Mouse (Mus musculus): Measurements from ENCODE around the gene Ppp1r36. TPM values are rescaled to one million over a fixed set of nuclear protein-coding genes. Genes with fewer than 3 reads are reported as not detected.

Gene Ppp1r36
- total and polyA plus RNA-seq, 3 experiments = not detected

GRCm38 (mm10) chr12:76391595-76392271 lies 25.6 kb upstream of the Ppp1r36 start (continued):
- TF ChIP-seq POLR2AphosphoS2 (IDR thresholded peaks at IDR 0.05; ENCODE audit: low read length) (no peak; the same call in 1 of the 2 replicates), MYC (IDR thresholded peaks at IDR 0.05; ENCODE audit: low read depth, low read length) (0 out of 2 replicates have a peak, but pooled peaks have one; percentile 45), POLR2A (IDR thresholded peaks at IDR 0.05; ENCODE audit: control insufficient read depth in 1 of 2, insufficient read depth in 1 of 2, low read depth in 1 of 2, low read length in 2 of 2, poor library complexity in 1 of 2) (peak in 1 of 2 experiments; percentile 14; a peak in 1 of 4 replicates), ZC3H11A (IDR thresholded peaks at IDR 0.05; ENCODE audit: low read depth, low read length) (no peak), TAL1 (IDR thresholded peaks at IDR 0.05; ENCODE audit: low read length) (peak; percentile 79), MYB (IDR thresholded peaks at IDR 0.05; ENCODE audit: low read depth, low read length) (no peak), HCFC1 (IDR thresholded peaks at IDR 0.05; ENCODE audit: low read depth, low read length) (no peak), EP300 (IDR thresholded peaks at IDR 0.05; ENCODE audit: low read depth in 1 of 2, low read length in 2 of 2) (peak; percentile 92 to 93), MEF2A (IDR thresholded peaks at IDR 0.05; ENCODE audit: extremely low read depth, insufficient replicate concordance, low read depth, low read length, poor library complexity, severe bottlenecking) (no peak), RAD21 (IDR thresholded peaks at IDR 0.05; ENCODE audit: low read depth, low read length) (no peak), ETS1 (IDR thresholded peaks at IDR 0.05; ENCODE audit: low read depth, low read length) (peak; percentile 75), SIN3A (IDR thresholded peaks at IDR 0.05; ENCODE audit: low read length) (peak; percentile 44; the same call in 1 of the 2 replicates), ZNF384 (IDR thresholded peaks at IDR 0.05; ENCODE audit: low read depth, low read length) (peak; percentile 79), KAT2A (conservative IDR thresholded peaks at IDR 0.05; ENCODE audit: low read depth, low read length) (no peak), TBP (IDR thresholded peaks at IDR 0.05; ENCODE audit: low read depth, low read length) (no peak), SMC3 (IDR thresholded peaks at IDR 0.05; ENCODE audit: low read depth, low read length) (no peak), USF2 (IDR thresholded peaks at IDR 0.05; ENCODE audit: borderline replicate concordance in 1 of 2, insufficient read depth in 1 of 2, low read depth in 1 of 2, low read length in 2 of 2) (no peak), CHD1 (IDR thresholded peaks at IDR 0.05; ENCODE audit: low read depth, low read length) (no peak), JUND (IDR thresholded peaks at IDR 0.05; ENCODE audit: low read depth, low read length) (no peak), MAZ (IDR thresholded peaks at IDR 0.05; ENCODE audit: low read depth, low read length) (peak; percentile 31; the same call in 1 of the 2 replicates), MAX (IDR thresholded peaks at IDR 0.05; ENCODE audit: low read length) (no peak), ZMIZ1 (IDR thresholded peaks at IDR 0.05; ENCODE audit: low read depth, low read length) (no peak)

GRCm38 (mm10) chr12:76392979-76393378 lies 24.4 kb upstream of the Ppp1r36 start:
- TF ChIP-seq TAL1 (IDR thresholded peaks at IDR 0.05; ENCODE audit: low read length) (no peak), MAFK (IDR thresholded peaks at IDR 0.05; ENCODE audit: borderline replicate concordance, low read depth, low read length) (no peak), BHLHE40 (IDR thresholded peaks at IDR 0.05; ENCODE audit: borderline replicate concordance, low read depth, low read length) (no peak), ZKSCAN1 (IDR thresholded peaks at IDR 0.05; ENCODE audit: low read depth, low read length) (no peak), TBP (IDR thresholded peaks at IDR 0.05; ENCODE audit: low read depth, low read length) (no peak), GABPA (IDR thresholded peaks at IDR 0.05; ENCODE audit: low read depth, low read length) (no peak), RAD21 (IDR thresholded peaks at IDR 0.05; ENCODE audit: low read depth, low read length) (no peak), MAX (IDR thresholded peaks at IDR 0.05; ENCODE audit: low read length) (no peak), MAZ (IDR thresholded peaks at IDR 0.05; ENCODE audit: low read depth, low read length) (no peak), MEF2A (IDR thresholded peaks at IDR 0.05; ENCODE audit: extremely low read depth, insufficient replicate concordance, low read depth, low read length, poor library complexity, severe bottlenecking) (no peak), KAT2A (conservative IDR thresholded peaks at IDR 0.05; ENCODE audit: low read depth, low read length) (no peak), MXI1 (IDR thresholded peaks at IDR 0.05; ENCODE audit: low read depth, low read length) (no peak), HCFC1 (IDR thresholded peaks at IDR 0.05; ENCODE audit: low read depth, low read length) (no peak)
- DNase-seq (ENCODE audit: low read depth, low spot score) = no peak

More at GRCm38 (mm10) chr12:76392979-76393378, 24.4 kb upstream of the Ppp1r36 start:
- H3K79me2 ChIP-seq (ENCODE audit: control insufficient read depth, insufficient read depth, low read length, poor library complexity) = 0 out of 2 replicates have a peak, but pooled peaks cover 1% of the 10 kb centered on the region
- H3K9me3 ChIP-seq (replicated peaks; ENCODE audit: insufficient read depth, low read length) = no peaks in the 10 kb centered on the region
- no peak overlapping the region for H3K27ac ChIP-seq (ENCODE audit: control insufficient read depth, low read depth, low read length)
- no peak overlapping the region for H3K9ac ChIP-seq (ENCODE audit: control insufficient read depth, low read depth, low read length, poor library complexity, severe bottlenecking)
- H3K36me3 ChIP-seq (ENCODE audit: control insufficient read depth in 1 of 2, insufficient read depth in 2 of 2, low read length in 2 of 2) = peaks cover 8 to 38% of the 10 kb centered on the region in 2 experiments
- no peak overlapping the region for H3K4me3 ChIP-seq (ENCODE audit: control insufficient read depth in 1 of 2, insufficient read depth in 1 of 2, low read depth in 2 of 2, low read length in 2 of 2)
- H3K4me1 ChIP-seq (ENCODE audit: control insufficient read depth in 1 of 2, insufficient read depth in 2 of 2, low read length in 2 of 2) = peaks cover 17 to 20% of the 10 kb centered on the region in 2 experiments
- H3K27me3 ChIP-seq (ENCODE audit: control insufficient read depth in 1 of 2, insufficient read depth in 2 of 2, low read length in 2 of 2) = no peaks in the 10 kb centered on the region

Data from MEL (cell line).